Mouse (Mus musculus) kidney, postnatal 25 days (tissue): ENCODE data around the gene Rnf169.
A peak's percentile ranks its signal among the peaks of the same experiment; 100 is the strongest.
"Not testable (repeated sequence)": the region's sequence is repeated elsewhere in the genome, so short reads cannot be mapped to it uniquely, and the experiment has no call there.

Experiments
- DNase-seq, 2 experiments: peaks; one replicate each; pipeline ENCODE4 v3.0.0; 2021; ENCODE audit warnings: mixed read lengths in 2 of 2

Rnf169 gene

DNA sequence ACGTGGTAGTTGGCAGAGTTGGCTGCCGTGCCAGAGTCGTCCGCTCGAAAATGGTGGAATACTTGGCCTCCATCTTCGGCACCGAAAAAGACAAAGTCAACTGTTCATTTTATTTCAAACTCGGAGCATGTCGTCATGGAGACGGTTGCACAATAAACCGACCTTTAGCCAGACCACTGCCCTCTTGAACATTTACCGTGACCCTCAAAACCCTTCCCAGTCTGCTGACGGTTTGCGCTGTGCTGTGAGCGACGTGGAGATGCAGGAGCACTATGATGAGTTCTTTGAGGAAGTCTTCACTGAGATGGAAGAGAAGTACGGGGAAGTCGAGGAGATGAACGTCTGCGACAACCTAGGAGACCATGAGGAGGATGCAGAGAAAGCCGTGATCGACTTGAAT, 35.2 kb downstream of the Rnf169 start:
- DNase-seq: not testable (repeated sequence)

GRCm38 (mm10) chr7:99944520-99944919, 35.7 kb downstream of the Rnf169 start:
- DNase-seq: no peak

DNA sequence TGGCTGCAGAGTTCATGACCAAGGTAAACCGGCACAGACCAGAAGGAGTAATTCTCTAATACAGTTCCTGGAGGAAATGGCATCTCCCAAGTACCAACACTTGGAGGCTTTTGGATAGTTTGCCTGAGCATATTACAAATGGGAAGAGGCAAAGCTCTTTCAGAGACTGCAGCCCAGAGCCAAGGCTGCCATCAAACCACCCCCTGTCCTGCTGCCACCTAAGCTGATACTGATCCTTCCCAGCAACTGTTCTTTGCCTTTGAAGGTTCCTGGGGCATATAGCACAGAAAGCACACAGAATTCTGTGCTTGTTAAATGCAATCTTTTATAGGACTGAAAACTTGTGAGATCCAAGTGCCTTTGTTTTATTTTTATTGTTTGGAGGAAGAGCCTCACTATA, 39.6 kb downstream of the Rnf169 start:
- no peak for DNase-seq

GRCm38 (mm10) chr7:99935758-99936157, 44.5 kb downstream of the Rnf169 start:
- DNase-seq: peak in 1 of 2 experiments; percentile 35

DNA sequence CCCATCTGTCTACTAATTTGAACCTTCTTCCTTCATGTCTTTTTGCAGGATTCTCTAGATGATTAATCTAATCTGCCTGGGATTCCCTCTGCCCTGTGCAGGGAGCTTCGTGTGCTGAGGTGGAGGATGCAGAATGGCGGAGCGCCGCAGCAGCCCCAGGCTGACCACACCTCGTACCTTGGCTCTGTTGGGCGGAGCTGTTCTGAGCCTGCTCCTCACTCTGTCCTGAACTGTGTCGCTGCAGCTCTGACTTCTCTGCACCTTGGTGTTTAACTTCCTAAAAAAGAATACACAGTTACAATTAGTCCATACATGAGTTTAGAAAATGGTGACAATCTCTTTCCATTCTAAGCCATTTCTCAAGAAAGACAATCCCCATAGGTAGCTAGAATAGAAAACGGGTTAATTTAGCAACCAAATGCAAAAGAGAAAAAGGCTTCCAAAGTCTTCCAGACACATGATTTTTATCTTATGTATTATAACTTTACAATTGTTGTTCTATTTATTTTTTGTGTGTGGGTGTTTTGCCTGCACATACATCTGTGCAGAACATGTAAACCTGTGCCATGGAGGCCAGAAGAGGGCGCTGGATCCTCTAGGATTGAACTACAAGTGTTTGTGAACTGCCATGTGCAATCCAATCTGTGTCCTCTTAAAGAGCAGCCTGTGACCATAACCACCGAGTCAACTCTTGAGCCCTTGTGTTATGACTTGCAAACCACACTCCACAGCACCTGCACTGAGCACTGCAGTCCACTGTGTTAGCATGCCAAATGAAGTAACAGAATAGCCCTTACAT, 53.1 kb downstream of the Rnf169 start:
- DNase-seq: peak; percentile 81 to 91

DNA sequence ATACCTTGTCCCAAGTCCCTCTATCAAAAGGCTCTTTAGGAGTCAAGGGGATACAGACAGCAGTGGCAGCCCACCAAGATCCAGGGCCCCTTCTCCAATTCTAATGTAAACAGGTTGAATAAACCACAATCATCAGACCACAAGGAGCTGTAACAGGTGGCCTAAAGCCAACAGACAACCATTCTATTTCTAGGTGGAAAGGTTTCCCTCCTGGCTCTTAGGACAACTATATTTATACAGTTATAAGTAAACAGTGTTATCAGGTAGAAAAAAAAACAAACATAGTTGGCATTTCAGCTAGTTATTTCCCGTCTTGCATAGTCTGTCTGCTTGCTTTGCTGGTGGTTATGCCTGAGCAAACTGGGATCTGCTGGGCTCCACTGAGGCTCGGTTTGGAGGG, 59.8 kb downstream of the Rnf169 start:
- no peak for DNase-seq

- DNase-seq: no peak
These were observed 60.3 kb downstream of the Rnf169 start for GRCm38 (mm10) chr7:99919971-99920370.

- no peak for DNase-seq
These were observed 61.1 kb downstream of the Rnf169 start for GRCm38 (mm10) chr7:99919164-99919563.

DNA sequence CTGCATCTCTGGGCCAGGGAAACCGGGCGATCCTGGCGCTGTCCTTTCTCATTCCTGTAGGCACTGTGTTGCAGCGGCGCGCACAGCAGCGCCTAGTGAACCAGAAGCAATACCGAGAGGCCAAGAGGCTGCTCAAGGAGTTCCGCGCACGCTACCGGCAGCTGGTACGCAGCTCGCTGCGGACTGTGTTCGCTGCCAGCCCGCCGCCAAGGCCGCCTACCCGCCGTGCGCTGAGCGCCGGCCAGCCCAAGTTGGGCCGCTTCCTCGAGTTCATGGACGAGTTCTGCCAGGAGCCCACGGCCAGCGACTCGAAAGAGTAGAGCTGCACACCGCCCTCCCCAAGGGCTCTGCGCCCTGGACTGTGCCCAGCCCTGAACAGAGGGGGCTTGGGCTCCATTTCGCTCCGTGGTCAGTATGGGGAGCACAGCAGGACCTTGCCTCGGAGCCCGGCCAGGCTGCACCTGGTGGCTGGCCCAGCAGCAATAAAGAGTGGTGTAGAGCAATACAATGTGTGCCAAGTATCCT, 62.9 kb downstream of the Rnf169 start:
- peak; percentile 26 to 59 for DNase-seq

GRCm38 (mm10) chr7:99916741-99917319, 63.4 kb downstream of the Rnf169 start:
- peak; percentile 48 to 59 for DNase-seq

DNA sequence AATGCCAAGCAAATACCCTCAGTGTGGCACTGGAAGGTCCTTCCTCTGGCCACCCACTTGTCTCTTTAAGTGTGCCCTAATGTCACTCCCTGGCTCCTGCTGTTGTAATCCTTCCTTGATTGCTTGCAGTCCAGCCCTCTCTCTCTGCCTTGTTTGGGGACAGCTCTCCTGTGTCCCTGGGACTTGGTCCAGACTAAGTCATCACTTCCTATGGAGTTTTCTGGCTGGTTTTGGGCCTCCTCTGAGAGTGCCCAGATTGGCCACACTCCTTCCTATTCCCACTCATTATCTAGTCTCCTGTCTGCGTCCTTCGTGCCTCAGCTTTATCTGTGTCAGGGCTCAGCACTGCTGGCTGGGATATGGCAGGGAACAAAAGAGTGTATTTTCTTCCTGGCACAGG, 64.7 kb downstream of the Rnf169 start:
- DNase-seq: no peak

DNA sequence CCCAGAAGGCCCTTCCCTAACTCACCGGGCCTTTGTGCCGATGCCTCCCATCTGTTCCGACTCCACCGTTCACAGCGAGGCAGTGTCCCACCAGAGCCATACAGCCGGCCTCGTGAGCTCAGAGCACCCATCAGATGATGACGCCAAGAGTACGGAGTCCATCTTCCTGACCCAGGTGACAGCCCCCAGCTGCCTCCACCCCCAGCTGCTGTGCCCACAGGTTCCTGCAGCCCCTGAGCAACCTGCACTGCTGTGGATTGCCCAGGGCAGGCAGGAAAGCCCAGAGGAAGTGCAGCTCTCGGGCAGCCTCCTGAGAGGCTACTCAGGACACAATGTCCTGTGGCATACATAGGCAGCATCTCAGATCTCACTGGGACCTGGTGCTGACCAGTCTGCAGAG, 65.9 kb downstream of the Rnf169 start:
- no peak for DNase-seq

DNA sequence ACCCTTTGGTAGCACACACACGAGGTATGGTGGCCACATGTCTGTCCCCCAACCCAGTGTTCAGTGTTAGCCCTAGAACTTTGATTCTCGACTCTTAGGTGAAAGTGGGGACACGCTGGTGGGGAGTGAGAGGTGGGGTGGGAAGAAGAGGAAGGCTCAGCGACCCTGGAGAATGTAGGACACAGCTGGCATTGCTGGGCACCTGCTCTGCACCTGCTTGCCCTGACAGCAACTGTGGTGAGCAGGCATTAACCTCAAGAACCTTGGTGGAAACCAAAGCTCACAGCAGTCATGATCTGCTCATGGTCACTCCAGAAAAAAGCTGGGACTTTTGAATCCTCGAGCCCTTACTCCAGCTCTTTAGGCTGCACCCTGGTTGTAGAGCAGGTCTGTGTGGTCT, 69.2 kb downstream of the Rnf169 start:
- no peak for DNase-seq

GRCm38 (mm10) chr7:99907463-99907862, 72.8 kb downstream of the Rnf169 start:
- no peak for DNase-seq

GRCm38 (mm10) chr7:99906346-99906745, 73.9 kb downstream of the Rnf169 start:
- no peak for DNase-seq

GRCm38 (mm10) chr7:99904421-99905005, 75.7 kb downstream of the Rnf169 start:
- DNase-seq: no peak

DNA sequence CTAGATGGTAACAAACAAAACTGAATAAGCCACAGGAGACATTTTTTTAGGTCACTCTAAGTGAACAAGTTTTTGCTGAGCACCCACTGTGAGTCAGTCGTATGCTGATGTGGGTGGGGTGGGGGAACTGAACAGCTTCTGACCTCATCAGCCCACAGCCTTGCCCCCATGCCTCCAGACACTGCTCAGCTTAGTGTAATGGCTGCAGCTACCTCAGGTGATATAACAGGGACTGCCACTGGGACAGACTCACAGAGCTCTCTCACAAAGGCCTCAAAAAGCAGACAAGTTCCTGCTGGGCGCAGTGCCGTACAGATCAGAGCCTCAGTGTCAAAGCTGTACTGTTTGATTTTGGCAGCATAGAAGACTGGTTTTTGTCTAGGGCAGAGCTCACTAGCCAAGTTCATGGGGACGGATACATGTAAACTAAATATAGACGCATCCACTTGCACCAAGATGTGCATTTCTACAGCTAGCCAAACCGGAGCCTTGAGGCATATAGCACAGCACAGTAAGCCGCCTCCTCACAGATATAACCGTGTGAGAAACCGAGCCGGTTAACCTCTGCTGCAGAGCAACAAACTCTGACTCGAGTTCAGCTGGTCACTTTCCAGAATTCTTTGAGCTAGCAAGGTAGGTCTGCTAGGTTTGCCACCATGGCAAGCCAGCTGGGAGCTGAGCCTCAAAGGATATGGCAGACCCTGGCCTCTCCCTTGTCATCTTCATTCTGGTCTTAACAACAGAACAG, 77.2 kb downstream of the Rnf169 start:
- DNase-seq: no peak

DNA sequence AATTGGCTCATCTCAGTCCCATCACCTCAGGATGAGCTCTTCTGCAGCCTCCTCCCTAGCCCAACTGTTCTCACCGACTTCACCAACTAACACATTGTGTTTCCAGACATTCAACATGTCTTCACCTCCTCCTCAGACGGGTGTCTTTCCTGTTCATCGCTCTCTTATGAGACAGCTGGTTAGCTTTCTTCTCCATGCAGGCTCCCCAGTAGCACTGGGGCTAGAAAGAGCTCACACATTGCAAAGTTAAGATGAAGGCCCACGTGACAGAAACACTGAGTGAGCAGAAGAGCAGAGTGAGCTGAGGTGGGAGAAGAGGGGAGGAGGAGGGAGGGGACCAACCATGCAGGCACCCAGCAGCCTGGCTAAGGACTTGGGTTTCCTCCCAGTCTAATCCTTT, 78.0 kb downstream of the Rnf169 start:
- no peak for DNase-seq

DNA sequence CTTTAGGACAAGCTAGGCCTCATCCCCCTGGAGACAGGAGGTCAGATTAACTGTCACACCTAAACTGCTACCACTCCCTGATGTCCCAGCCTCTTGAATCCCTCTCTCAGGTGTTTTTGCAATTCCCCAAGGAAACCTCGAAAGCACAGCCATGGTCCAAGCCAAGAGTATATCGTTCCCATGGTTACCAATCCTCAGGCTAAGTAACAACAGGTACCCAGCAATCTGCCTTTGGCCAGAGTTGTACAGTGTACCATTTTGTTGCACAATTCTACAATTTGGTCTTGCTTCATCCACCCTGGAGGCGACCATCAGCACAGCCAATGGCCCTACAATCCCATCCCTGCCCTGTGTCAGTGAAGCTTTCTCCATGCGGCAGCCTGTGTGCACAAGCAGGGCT, 83.3 kb downstream of the Rnf169 start:
- DNase-seq: no peak

DNA sequence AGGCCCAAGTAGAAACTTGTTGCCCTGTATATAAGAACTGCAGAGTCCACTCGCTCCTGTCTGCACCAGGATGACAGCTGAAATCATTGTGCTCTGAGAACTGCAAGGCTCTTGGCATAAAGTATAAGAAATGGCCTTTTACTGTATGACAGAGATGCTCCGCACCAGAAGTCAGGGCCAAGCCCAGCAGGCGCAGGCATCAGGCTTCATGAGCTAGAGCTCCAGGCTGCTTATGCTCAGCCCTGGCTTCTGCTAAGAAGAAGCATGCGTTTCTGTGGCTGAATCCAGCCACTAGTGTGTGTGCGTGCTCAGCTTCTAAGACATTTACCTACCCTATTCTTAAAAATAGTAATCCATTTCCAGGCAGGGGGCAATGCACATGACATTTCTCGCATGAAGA, 85.8 kb downstream of the Rnf169 start:
- DNase-seq: no peak

DNA sequence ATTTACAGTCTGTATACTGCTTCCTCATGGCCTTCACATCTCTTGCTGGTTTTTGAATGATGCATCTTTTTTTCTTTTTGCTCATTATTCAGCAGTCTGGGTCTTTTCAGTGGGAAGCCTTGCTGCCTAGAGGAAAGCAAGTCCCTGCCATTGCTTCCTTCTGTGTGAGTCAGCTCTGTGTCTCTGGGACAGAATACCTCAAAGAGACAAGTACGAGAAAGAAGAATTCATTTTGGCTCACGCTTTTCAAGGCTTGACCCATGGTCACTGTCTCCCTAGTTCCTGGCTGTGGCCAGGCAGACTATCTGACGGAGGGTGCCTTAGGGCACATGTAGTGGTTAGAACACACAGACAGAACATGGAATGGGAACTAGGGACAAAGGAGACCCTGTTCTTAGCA, 86.3 kb downstream of the Rnf169 start:
- DNase-seq: no peak

- DNase-seq: no peak
These were observed 87.9 kb downstream of the Rnf169 start for GRCm38 (mm10) chr7:99892351-99892750.

DNA sequence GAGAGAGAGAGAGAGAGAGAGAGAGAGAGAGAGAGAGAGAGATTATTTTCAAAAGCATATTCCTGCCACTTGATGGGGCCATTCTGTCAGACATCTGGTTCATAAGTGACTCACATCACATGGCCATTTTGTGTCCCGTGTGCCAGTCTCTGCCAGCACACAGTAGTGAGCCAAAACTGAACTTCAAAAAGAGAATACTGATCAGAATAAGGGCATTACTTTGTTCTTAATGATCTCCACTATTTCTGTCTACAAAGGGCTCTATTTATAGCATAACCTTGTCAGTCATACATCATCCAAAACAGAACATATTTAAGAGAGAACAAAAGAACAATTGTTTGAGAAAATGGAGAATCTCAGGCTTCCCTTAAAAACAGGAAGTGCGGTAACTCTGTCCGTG, 88.8 kb downstream of the Rnf169 start:
- no peak for DNase-seq
